Mouse (Mus musculus): ENCODE data around the gene Vamp5.

DNA sequence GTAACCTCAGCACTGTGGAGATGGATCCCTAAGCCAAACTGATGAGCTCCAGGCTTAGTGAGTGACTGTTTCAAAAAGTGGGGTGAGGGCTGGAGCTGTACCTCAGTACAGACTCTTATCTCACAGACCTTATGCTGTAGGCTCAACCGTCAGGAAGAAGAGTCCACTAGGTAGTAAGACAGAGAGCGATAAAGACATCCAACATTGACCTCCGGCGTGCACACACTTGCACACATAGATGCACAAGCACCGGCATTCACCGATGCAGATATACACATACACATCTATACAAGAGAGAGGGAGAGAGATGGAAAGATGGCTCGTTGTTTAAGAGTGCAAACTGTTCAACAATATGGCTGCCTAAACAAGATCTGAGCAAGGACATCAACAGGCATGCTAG lies 3.7 kb upstream of the Vamp5 start:
- TF ChIP-seq POLR2A (IDR thresholded peaks at IDR 0.05; ENCODE audit: control insufficient read depth, low read depth, low read length): no peak
- no peak for TF ChIP-seq CTCF (IDR thresholded peaks at IDR 0.05; ENCODE audit: control insufficient read depth, insufficient read depth, insufficient replicate concordance, low read depth, low read length)
